Mouse (Mus musculus) MEL (cell line): ENCODE results near the gene Cox6a1. TPM values are rescaled to one million over a fixed set of nuclear protein-coding genes. Genes with fewer than 3 reads are reported as not detected.

ENCODE experiments used
- DNase-seq: peaks from one replicate; pipeline ENCODE4 v3.0.0; 2011; ENCODE audit warnings: low read depth, low spot score
- H3K27ac ChIP-seq: 2 replicates; pipeline ENCODE4 v1.5.1; 2012; ENCODE audit warnings: low read depth, mild to moderate bottlenecking, control low read depth, low read length, moderate library complexity; ENCODE audit not compliant: control insufficient read depth
- H3K27me3 ChIP-seq, 2 experiments: fragments of 150-350 bp in 1 of 2; sonication (generic) in 1 of 2; 2 replicates each; pipeline ENCODE4 v1.6.1; 2012; ENCODE audit warnings: low read length in 2 of 2, mild to moderate bottlenecking in 2 of 2, improper control_type of control experiment in 1 of 2, moderate library complexity in 1 of 2; ENCODE audit not compliant: insufficient read depth in 2 of 2, control insufficient read depth in 1 of 2
- H3K36me3 ChIP-seq, 2 experiments: 2 replicates each; pipeline ENCODE4 v1.6.1; 2012 to 2014; ENCODE audit warnings: low read length in 2 of 2, improper control_type of control experiment in 1 of 2, inconsistent platforms in 1 of 2, mild to moderate bottlenecking in 1 of 2; ENCODE audit not compliant: insufficient read depth in 2 of 2, control insufficient read depth in 1 of 2
- H3K4me1 ChIP-seq, 2 experiments: fragments of 150-350 bp in 1 of 2; sonication (generic) in 1 of 2; 2 replicates each; pipeline ENCODE4 v1.6.1; 2012; ENCODE audit warnings: low read length in 2 of 2, improper control_type of control experiment in 1 of 2, mild to moderate bottlenecking in 1 of 2; ENCODE audit not compliant: insufficient read depth in 2 of 2, control insufficient read depth in 1 of 2
- H3K4me3 ChIP-seq, 2 experiments: fragments of 150-350 bp in 1 of 2; sonication (generic) in 1 of 2; 2 replicates each; pipeline ENCODE4 v1.5.1; 2012; ENCODE audit warnings: low read depth in 2 of 2, low read length in 2 of 2, mild to moderate bottlenecking in 2 of 2, moderate library complexity in 2 of 2, control low read depth in 1 of 2, improper control_type of control experiment in 1 of 2; ENCODE audit not compliant: control insufficient read depth in 1 of 2, insufficient read depth in 1 of 2
- H3K79me2 ChIP-seq: 2 replicates; pipeline ENCODE4 v1.6.1; 2012; ENCODE audit warnings: mild to moderate bottlenecking, low read length, moderate library complexity; ENCODE audit not compliant: control insufficient read depth, poor library complexity, insufficient read depth
- H3K9ac ChIP-seq: 2 replicates; pipeline ENCODE4 v1.6.1; 2012; ENCODE audit warnings: low read depth, mild to moderate bottlenecking, control low read depth, low read length, moderate library complexity; ENCODE audit not compliant: control insufficient read depth, poor library complexity, severe bottlenecking
- H3K9me3 ChIP-seq: fragments of 150-350 bp; sonication (generic); replicated peaks from 2 replicates; pipeline ENCODE4 v1.6.1; 2012; ENCODE audit warnings: mild to moderate bottlenecking, low read length, improper control_type of control experiment, moderate library complexity; ENCODE audit not compliant: insufficient read depth
- BHLHE40 ChIP-seq: IDR thresholded peaks from 2 replicates; pipeline ENCODE4 v1.6.1; 2012; ENCODE audit warnings: low read depth, mild to moderate bottlenecking, inconsistent platforms, low read length, improper control_type of control experiment, borderline replicate concordance
- ELF1 ChIP-seq: IDR thresholded peaks from 2 replicates; pipeline ENCODE4 v1.6.1; 2014; ENCODE audit warnings: low read depth, mild to moderate bottlenecking, inconsistent platforms, low read length, improper control_type of control experiment, moderate library complexity
- EP300 ChIP-seq, 2 experiments: IDR thresholded peaks; 2 replicates each; pipeline ENCODE4 v1.6.1; 2011; ENCODE audit warnings: improper control_type of control experiment in 2 of 2, low read length in 2 of 2, low read depth in 1 of 2, mild to moderate bottlenecking in 1 of 2
- ETS1 ChIP-seq: IDR thresholded peaks from 2 replicates; pipeline ENCODE4 v1.6.1; 2012; ENCODE audit warnings: low read depth, mild to moderate bottlenecking, inconsistent platforms, low read length, improper control_type of control experiment, moderate library complexity
- GATA1 ChIP-seq: IDR thresholded peaks from 2 replicates; pipeline ENCODE4 v1.6.1; 2011; ENCODE audit warnings: low read depth, low read length, improper control_type of control experiment
- HCFC1 ChIP-seq: IDR thresholded peaks from 2 replicates; pipeline ENCODE4 v1.6.1; 2012; ENCODE audit warnings: low read depth, mild to moderate bottlenecking, inconsistent platforms, low read length, improper control_type of control experiment, moderate library complexity
- JUND ChIP-seq: IDR thresholded peaks from 2 replicates; pipeline ENCODE4 v1.6.1; 2011; ENCODE audit warnings: low read depth, mild to moderate bottlenecking, improper control_type of control experiment, low read length
- MAFK ChIP-seq: IDR thresholded peaks from 2 replicates; pipeline ENCODE4 v1.6.1; 2011; ENCODE audit warnings: low read depth, mild to moderate bottlenecking, low read length, improper control_type of control experiment, borderline replicate concordance
- MAX ChIP-seq: IDR thresholded peaks from 2 replicates; pipeline ENCODE4 v1.6.1; 2011; ENCODE audit warnings: low read length, improper control_type of control experiment
- MAZ ChIP-seq: IDR thresholded peaks from 2 replicates; pipeline ENCODE4 v1.6.1; 2012; ENCODE audit warnings: low read depth, mild to moderate bottlenecking, inconsistent platforms, low read length, improper control_type of control experiment
- MEF2A ChIP-seq: IDR thresholded peaks from 2 replicates; pipeline ENCODE4 v1.6.1; 2014; ENCODE audit warnings: low read depth, mild to moderate bottlenecking, inconsistent platforms, low read length, improper control_type of control experiment; ENCODE audit not compliant: poor library complexity, insufficient replicate concordance, severe bottlenecking; ENCODE audit errors: extremely low read depth
- MXI1 ChIP-seq: IDR thresholded peaks from 2 replicates; pipeline ENCODE4 v1.6.1; 2011; ENCODE audit warnings: mild to moderate bottlenecking, low read depth, low read length, improper control_type of control experiment
- MYB ChIP-seq: IDR thresholded peaks from 2 replicates; pipeline ENCODE4 v1.6.1; 2011; ENCODE audit warnings: mild to moderate bottlenecking, low read depth, low read length, improper control_type of control experiment
- MYC ChIP-seq: IDR thresholded peaks from 2 replicates; pipeline ENCODE4 v1.6.1; 2011; ENCODE audit warnings: low read depth, mild to moderate bottlenecking, low read length, improper control_type of control experiment, moderate library complexity
- NELFE ChIP-seq: IDR thresholded peaks from 2 replicates; pipeline ENCODE4 v1.6.1; 2011; ENCODE audit warnings: low read depth, low read length, improper control_type of control experiment
- NRF1 ChIP-seq: IDR thresholded peaks from 2 replicates; pipeline ENCODE4 v1.6.1; 2014; ENCODE audit warnings: low read depth, mild to moderate bottlenecking, inconsistent platforms, low read length, improper control_type of control experiment, moderate library complexity; ENCODE audit not compliant: poor library complexity, insufficient read depth, severe bottlenecking
- POLR2A ChIP-seq, 2 experiments: IDR thresholded peaks; 2 replicates each; pipeline ENCODE4 v1.6.1; 2011 to 2012; ENCODE audit warnings: low read length in 2 of 2, mild to moderate bottlenecking in 2 of 2, control low read depth in 1 of 2, improper control_type of control experiment in 1 of 2, low read depth in 1 of 2, moderate library complexity in 1 of 2; ENCODE audit not compliant: control insufficient read depth in 1 of 2, insufficient read depth in 1 of 2, poor library complexity in 1 of 2
- POLR2AphosphoS2 ChIP-seq: IDR thresholded peaks from 2 replicates; pipeline ENCODE4 v1.6.1; 2011; ENCODE audit warnings: low read length, improper control_type of control experiment
- POLR2AphosphoS5 ChIP-seq: IDR thresholded peaks from 2 replicates; pipeline ENCODE4 v1.6.1; 2012; ENCODE audit warnings: low read depth, borderline replicate concordance, mild to moderate bottlenecking, inconsistent platforms, low read length, moderate library complexity, mixed read lengths
- RCOR1 ChIP-seq: IDR thresholded peaks from 2 replicates; pipeline ENCODE4 v1.6.1; 2012; ENCODE audit warnings: low read depth, mild to moderate bottlenecking, inconsistent platforms, low read length, improper control_type of control experiment
- SIN3A ChIP-seq: IDR thresholded peaks from 2 replicates; pipeline ENCODE4 v1.6.1; 2012; ENCODE audit warnings: low read length, improper control_type of control experiment, inconsistent platforms
- SMC3 ChIP-seq: IDR thresholded peaks from 2 replicates; pipeline ENCODE4 v1.6.1; 2011; ENCODE audit warnings: low read depth, low read length, improper control_type of control experiment
- TBP ChIP-seq: IDR thresholded peaks from 2 replicates; pipeline ENCODE4 v1.8.0; 2011; ENCODE audit warnings: low read depth, low read length, improper control_type of control experiment
- TCF12 ChIP-seq: IDR thresholded peaks from 2 replicates; pipeline ENCODE4 v1.6.1; 2014; ENCODE audit warnings: low read depth, mild to moderate bottlenecking, inconsistent platforms, low read length, improper control_type of control experiment, moderate library complexity
- UBTF ChIP-seq: IDR thresholded peaks from 2 replicates; pipeline ENCODE4 v1.6.1; 2012; ENCODE audit warnings: low read depth, mild to moderate bottlenecking, inconsistent platforms, low read length, improper control_type of control experiment, moderate library complexity, borderline replicate concordance; ENCODE audit not compliant: insufficient read depth
- USF1 ChIP-seq: IDR thresholded peaks from 2 replicates; pipeline ENCODE4 v1.6.1; 2014; ENCODE audit warnings: low read depth, mild to moderate bottlenecking, inconsistent platforms, low read length, improper control_type of control experiment, moderate library complexity
- USF2 ChIP-seq, 2 experiments: IDR thresholded peaks; 2 replicates each; pipeline ENCODE4 v1.6.1; 2011 to 2012; ENCODE audit warnings: improper control_type of control experiment in 2 of 2, low read length in 2 of 2, borderline replicate concordance in 1 of 2, inconsistent platforms in 1 of 2, low read depth in 1 of 2, mild to moderate bottlenecking in 1 of 2; ENCODE audit not compliant: insufficient read depth in 1 of 2
- ZMIZ1 ChIP-seq: IDR thresholded peaks from 2 replicates; pipeline ENCODE4 v1.6.1; 2012; ENCODE audit warnings: low read depth, mild to moderate bottlenecking, inconsistent platforms, low read length, improper control_type of control experiment, moderate library complexity
- ZNF384 ChIP-seq: IDR thresholded peaks from 2 replicates; pipeline ENCODE4 v1.6.1; 2012; ENCODE audit warnings: low read depth, mild to moderate bottlenecking, inconsistent platforms, low read length, improper control_type of control experiment
- polyA plus RNA-seq, 2 experiments: library from polyadenylated mRNA; stranded (reverse) in 1 of 2; unstranded in 1 of 2; fragments of >175 nt in 1 of 2; fragments of >200 nt in 1 of 2; gene quantifications; 2 replicates each; pipeline versions ENCODE4 v1.2.1 to v1.2.4; 2012; ENCODE audit warnings: low replicate concordance in 2 of 2, low read depth in 1 of 2; ENCODE audit not compliant: insufficient read length in 2 of 2, insufficient read depth in 1 of 2, missing spikeins in 1 of 2
- total RNA-seq: library from RNA; depleted of rRNA; stranded (reverse); fragments of 300-350 nt; gene quantifications from 2 replicates; pipeline ENCODE4 v1.2.3, GENCODE M21; 2012

The Cox6a1 gene
- total and polyA plus RNA-seq, 3 experiments: 328 to 1,215 (median 749) TPM

GRCm38 (mm10) chr5:115341314-115342165 lies 7.2 kb downstream of the Cox6a1 start (continued):
- TF ChIP-seq POLR2AphosphoS2 (no peak; the same call in 1 of the 2 replicates), ETS1 (peak; percentile 88), MAFK (peak; percentile 60; the same call in 1 of the 2 replicates), JUND (no peak)

GRCm38 (mm10) chr5:115340577-115341313 lies 8.0 kb downstream of the Cox6a1 start, which contains the start of the genes Gatc and Triap1:
TSS of gene Gatc (minus strand) at chr5:115341178.
TSS of gene Triap1 (plus strand) at chr5:115341225.
- Histone ChIP-seq H3K9me3 (no peaks in the 10 kb centered on the region), H3K9ac (peak within 1 kb of the TSS; percentile 98), H3K4me1 (peaks cover 2 to 9% of the 10 kb centered on the region in 2 experiments), H3K36me3 (peaks cover 6 to 9% of the 10 kb centered on the region in 2 experiments), H3K27me3 (no peaks in the 10 kb centered on the region), H3K4me3 (peak within 1 kb of the TSS; percentile 76 to 95), H3K79me2 (peaks cover 52% of the 10 kb centered on the region), H3K27ac (peak within 1 kb of the TSS; percentile 88)
- no peak for TF ChIP-seq POLR2AphosphoS5
- TF ChIP-seq TBP: 0 out of 2 replicates have a peak, but pooled peaks have one; percentile 37
- TF ChIP-seq ZNF384: peak; percentile 65; the same call in 1 of the 2 replicates
- no peak for TF ChIP-seq GATA1
- 0 out of 2 replicates have a peak, but pooled peaks have one; percentile 59 for TF ChIP-seq ZMIZ1
- peak; percentile 63 for TF ChIP-seq MAX
- TF ChIP-seq MEF2A: no peak
- TF ChIP-seq JUND: no peak
- TF ChIP-seq POLR2AphosphoS2: no peak; the same call in 1 of the 2 replicates
- no peak for TF ChIP-seq RCOR1
- TF ChIP-seq BHLHE40: peak; percentile 68; the same call in 1 of the 2 replicates
- TF ChIP-seq ELF1: peak; percentile 61
- peak; percentile 94 for TF ChIP-seq MXI1
- peak; percentile 45; the same call in 1 of the 2 replicates for TF ChIP-seq USF1
- TF ChIP-seq SMC3: no peak
- TF ChIP-seq MAFK: no peak
- no peak for TF ChIP-seq USF2 (IDR thresholded peaks at IDR 0.05; ENCODE audit: borderline replicate concordance in 1 of 2, insufficient read depth in 1 of 2, low read depth in 1 of 2, low read length in 2 of 2)
- TF ChIP-seq TCF12: peak; percentile 64
- peak; percentile 55 for TF ChIP-seq NRF1
- peak; percentile 41 to 76; a peak in 3 of 4 replicates for TF ChIP-seq POLR2A (IDR thresholded peaks at IDR 0.05; ENCODE audit: control insufficient read depth in 1 of 2, insufficient read depth in 1 of 2, low read depth in 1 of 2, low read length in 2 of 2, poor library complexity in 1 of 2)
- no peak for TF ChIP-seq UBTF
- peak; percentile 94 for TF ChIP-seq SIN3A
- peak; percentile 68; the same call in 1 of the 2 replicates for TF ChIP-seq ETS1
- peak; percentile 99 for TF ChIP-seq MAZ
- peak; percentile 76; the same call in 1 of the 2 replicates for TF ChIP-seq MYC
- peak; percentile 69 for TF ChIP-seq NELFE
- peak; percentile 94 for TF ChIP-seq HCFC1
- peak; percentile 21; the same call in 1 of the 2 replicates for TF ChIP-seq MYB
- TF ChIP-seq EP300 (IDR thresholded peaks at IDR 0.05; ENCODE audit: low read depth in 1 of 2, low read length in 2 of 2): peak in 1 of 2 experiments; percentile 3; a peak in 1 of 4 replicates
- peak; percentile 95 for DNase-seq
